Mouse (Mus musculus) liver, postnatal 0 days (tissue): ENCODE results near the gene 1300017J02Rik.

Experiments used
- CTCF ChIP-seq: sonication (generic); IDR thresholded peaks from 2 replicates; pipeline ENCODE4 v1.5.1; 2016; ENCODE audit warnings: antibody characterized with exemption, low read depth
- EP300 ChIP-seq: IDR thresholded peaks from 2 replicates; pipeline ENCODE4 v1.6.1; 2016; ENCODE audit warnings: antibody characterized with exemption, low read depth, mild to moderate bottlenecking

- TF ChIP-seq CTCF (no peak), EP300 (no peak)
These were observed 17.9 kb downstream of the 1300017J02Rik start for GRCm38 (mm10) chr9:103286901-103287422.
